Mouse (Mus musculus) G1E (cell line): ENCODE measurements around the gene Cald1.

Experiments
- CTCF ChIP-seq: IDR thresholded peaks from 2 replicates; pipeline ENCODE4 v1.5.1; 2012; ENCODE audit warnings: low read depth, low read length, inconsistent platforms, mixed read lengths
- GATA1 ChIP-seq: IDR thresholded peaks from 2 replicates; pipeline ENCODE4 v1.6.1; 2012; ENCODE audit warnings: borderline replicate concordance, low read length, inconsistent platforms, mixed read lengths
- TAL1 ChIP-seq: conservative IDR thresholded peaks from 2 replicates; pipeline ENCODE4 v1.6.1; 2012; ENCODE audit warnings: low read depth, low read length, inconsistent platforms, mixed read lengths

- TF ChIP-seq CTCF (no peak), TAL1 (no peak), GATA1 (no peak)
These were observed 57.4 kb downstream of the Cald1 start for GRCm38 (mm10) chr6:34655719-34656118.
